Mouse (Mus musculus) forebrain, postnatal 0 days (tissue): ENCODE measurements at regions not wholly inside any gene's neighbourhood (a gene's known extent, or its start where the extent isn't known, plus 50 kb on each side); places are given as distances from the start of the nearest gene placed in this dataset.

Source experiments
- ATAC-seq: fragments of 200-750 bp; cut with Nextera tagmentation; 2 replicates; pipeline ENCODE4 v1.8.0; 2017; ENCODE audit warnings: mild to moderate bottlenecking, moderate library complexity
- DNase-seq: peaks from one replicate; pipeline ENCODE4 v3.0.0-alpha.2; 2015
- H3K27ac ChIP-seq: fragments of 300-500 bp; sonication (generic); 2 replicates; pipeline ENCODE4 v1.5.1; 2014; ENCODE audit warnings: low read depth, mild to moderate bottlenecking, antibody characterized with exemption, low read length, moderate library complexity, mixed read lengths
- H3K27me3 ChIP-seq: fragments of 300-500 bp; sonication (generic); 2 replicates; pipeline ENCODE4 v1.6.1; 2014; ENCODE audit warnings: mild to moderate bottlenecking, low read length, mixed read lengths; ENCODE audit not compliant: insufficient read depth
- H3K36me3 ChIP-seq: fragments of 300-500 bp; sonication (generic); 2 replicates; pipeline ENCODE4 v1.6.1; 2014; ENCODE audit warnings: mild to moderate bottlenecking, moderate library complexity; ENCODE audit not compliant: insufficient read depth
- H3K4me1 ChIP-seq: fragments of 300-500 bp; sonication (generic); 2 replicates; pipeline ENCODE4 v1.6.1; 2014; ENCODE audit warnings: antibody characterized with exemption; ENCODE audit not compliant: insufficient read depth
- H3K4me2 ChIP-seq: fragments of 300-500 bp; sonication (generic); 2 replicates; pipeline ENCODE4 v1.6.1; 2014; ENCODE audit warnings: low read depth, mild to moderate bottlenecking, moderate library complexity
- H3K4me3 ChIP-seq: fragments of 300-500 bp; sonication (generic); 2 replicates; pipeline ENCODE4 v1.5.1; 2014; ENCODE audit warnings: low read depth, low read length, mixed read lengths
- H3K9ac ChIP-seq: fragments of 300-500 bp; sonication (generic); 2 replicates; pipeline ENCODE4 v1.6.1; 2014; ENCODE audit warnings: mild to moderate bottlenecking
- H3K9me3 ChIP-seq: fragments of 300-500 bp; sonication (generic); 2 replicates; pipeline ENCODE4 v1.6.1; 2016; ENCODE audit warnings: low read length
- CTCF ChIP-seq: sonication (generic); IDR thresholded peaks from 2 replicates; pipeline ENCODE4 v1.5.1; 2016; ENCODE audit warnings: antibody characterized with exemption, control low read depth, low read depth
- WGBS: fragments of 180-500 bp; shearing (Covaris S2); extraction: QIAGEN DNeasy Blood & Tissue Kit; methylation state at CpG from one replicate; pipeline ENCODE4 v1.1.7; 2014; 5-methylcytosine and 5-hydroxymethylcytosine counted together

DNA sequence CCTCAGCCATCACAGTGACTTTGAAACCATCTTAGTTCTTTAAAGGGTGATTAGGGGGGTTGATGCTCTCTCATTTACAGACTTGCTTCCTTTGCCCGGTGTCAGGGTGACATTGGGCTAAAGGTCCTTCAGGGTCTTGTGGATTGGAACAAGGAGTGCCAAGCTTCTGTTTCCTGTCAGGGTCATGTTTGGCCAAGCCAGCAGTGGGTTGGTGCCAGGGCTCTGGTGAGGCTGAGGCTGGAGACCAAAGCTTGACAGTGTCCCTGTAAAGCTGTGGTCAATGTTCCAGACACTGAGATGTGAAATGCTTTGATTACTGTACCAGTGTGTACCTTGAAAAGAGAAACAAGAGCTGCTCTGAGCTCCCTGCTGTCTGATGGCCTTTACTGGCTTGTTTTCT lies 150.8 kb upstream of the Fam3c start:
- Histone ChIP-seq H3K9me3 (no peaks in the 10 kb centered on the region), H3K9ac (no peak overlapping the region), H3K4me1 (no peaks in the 10 kb centered on the region), H3K4me3 (no peak overlapping the region), H3K27ac (no peak overlapping the region), H3K27me3 (no peaks in the 10 kb centered on the region), H3K36me3 (no peaks in the 10 kb centered on the region), H3K4me2 (no peak overlapping the region)
- ATAC-seq (no peak; the same call in 1 of the 2 replicates), DNase-seq (no peak)
- TF ChIP-seq CTCF: no peak
- 88% methylated on average over 1 of the region's 1 CpGs for WGBS

DNA sequence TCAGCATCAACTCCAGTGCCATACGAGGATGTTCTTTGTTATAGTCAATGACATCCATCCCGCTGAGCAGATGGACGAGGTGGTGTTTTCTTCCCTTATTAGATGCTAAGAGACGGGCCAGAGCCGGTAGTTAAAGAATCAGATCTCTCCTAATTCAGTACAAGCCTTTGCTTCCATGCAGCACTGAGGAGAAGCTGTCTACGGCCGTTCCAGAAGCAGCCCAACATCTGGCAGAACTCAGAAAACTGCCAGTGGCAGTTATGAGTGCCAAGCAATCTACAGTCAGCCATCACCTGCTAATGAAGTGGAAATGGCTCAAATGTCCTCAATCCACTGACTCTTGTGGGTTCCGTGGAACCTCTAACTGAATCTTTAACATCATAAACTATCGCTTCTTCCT lies 141.3 kb upstream of the Fam3c start:
- no peaks in the 10 kb centered on the region for H3K36me3 ChIP-seq
- no peak overlapping the region for H3K9ac ChIP-seq
- H3K27me3 ChIP-seq: no peaks in the 10 kb centered on the region
- H3K4me3 ChIP-seq: no peak overlapping the region
- DNase-seq: no peak
- no peak for TF ChIP-seq CTCF
- H3K4me1 ChIP-seq: no peaks in the 10 kb centered on the region
- H3K27ac ChIP-seq: no peak overlapping the region
- H3K9me3 ChIP-seq: no peaks in the 10 kb centered on the region
- no peak for ATAC-seq
- H3K4me2 ChIP-seq: no peak overlapping the region
- WGBS: 77% methylated on average over 9 of the region's 9 CpGs

DNA sequence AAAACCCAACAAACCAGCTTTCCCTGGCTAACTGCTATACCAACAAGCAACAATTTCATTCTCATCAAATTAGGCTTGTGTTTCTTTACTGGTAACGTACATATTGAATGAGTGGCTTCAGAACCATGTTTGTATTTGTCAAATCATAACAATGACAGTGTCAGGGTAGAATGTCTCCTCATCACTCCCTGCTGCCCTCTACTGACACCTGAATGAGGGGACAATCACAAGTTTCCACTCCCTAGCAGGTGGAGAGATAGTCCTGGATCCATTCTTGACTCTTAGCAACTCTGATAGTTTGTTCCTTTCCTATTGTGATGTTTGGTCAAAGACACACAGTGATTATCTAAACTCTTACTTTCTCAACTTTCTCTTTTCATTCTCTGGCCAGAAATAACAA lies 140.4 kb upstream of the Fam3c start:
- Histone ChIP-seq H3K9ac (no peak overlapping the region), H3K27me3 (no peaks in the 10 kb centered on the region), H3K9me3 (no peaks in the 10 kb centered on the region), H3K27ac (no peak overlapping the region), H3K4me2 (no peak overlapping the region), H3K36me3 (no peaks in the 10 kb centered on the region), H3K4me3 (no peak overlapping the region), H3K4me1 (no peaks in the 10 kb centered on the region)
- WGBS: 89% methylated on average over 1 of the region's 1 CpGs
- DNase-seq (no peak), ATAC-seq (no peak)
- no peak for TF ChIP-seq CTCF

DNA sequence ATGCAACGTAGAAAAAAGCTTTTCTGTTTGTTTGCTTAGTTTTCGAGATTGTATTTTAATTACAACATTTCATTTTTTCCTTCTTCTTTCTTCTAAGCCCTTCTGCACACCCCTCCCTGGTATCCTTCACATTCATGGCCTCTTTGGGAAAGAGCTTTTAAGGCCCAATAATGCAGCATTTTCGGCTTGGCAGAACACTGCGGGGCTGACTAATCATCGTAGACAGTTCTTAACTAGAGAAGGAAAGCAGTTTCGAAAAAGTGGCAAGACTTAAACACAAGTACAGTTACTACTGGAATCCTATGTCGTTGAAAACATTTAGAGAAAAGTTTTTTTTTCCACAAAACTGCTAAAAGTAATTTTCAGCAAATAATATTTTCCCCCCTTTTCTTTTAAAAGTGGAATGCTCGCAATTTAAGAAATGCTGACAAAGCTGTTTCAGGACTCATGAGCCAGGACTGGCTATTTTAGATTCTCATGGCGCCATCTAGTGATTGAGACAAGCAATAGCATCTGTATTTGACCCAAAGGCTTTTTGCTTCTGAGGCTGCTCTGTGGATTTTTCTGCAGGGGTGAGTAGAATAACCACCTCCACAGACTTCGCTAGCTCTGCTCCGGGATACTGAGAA lies 137.7 kb upstream of the Fam3c start:
- no peaks in the 10 kb centered on the region for H3K4me1 ChIP-seq
- peak; percentile 78 for DNase-seq
- H3K9me3 ChIP-seq: no peaks in the 10 kb centered on the region
- H3K27ac ChIP-seq: no peak overlapping the region
- H3K4me3 ChIP-seq: no peak overlapping the region
- WGBS: 33% methylated on average over 11 of the region's 11 CpGs
- H3K36me3 ChIP-seq: no peaks in the 10 kb centered on the region
- peak; percentile 80 for TF ChIP-seq CTCF
- ATAC-seq: peak; percentile 82
- H3K9ac ChIP-seq: no peak overlapping the region
- H3K27me3 ChIP-seq: no peaks in the 10 kb centered on the region
- no peak overlapping the region for H3K4me2 ChIP-seq

DNA sequence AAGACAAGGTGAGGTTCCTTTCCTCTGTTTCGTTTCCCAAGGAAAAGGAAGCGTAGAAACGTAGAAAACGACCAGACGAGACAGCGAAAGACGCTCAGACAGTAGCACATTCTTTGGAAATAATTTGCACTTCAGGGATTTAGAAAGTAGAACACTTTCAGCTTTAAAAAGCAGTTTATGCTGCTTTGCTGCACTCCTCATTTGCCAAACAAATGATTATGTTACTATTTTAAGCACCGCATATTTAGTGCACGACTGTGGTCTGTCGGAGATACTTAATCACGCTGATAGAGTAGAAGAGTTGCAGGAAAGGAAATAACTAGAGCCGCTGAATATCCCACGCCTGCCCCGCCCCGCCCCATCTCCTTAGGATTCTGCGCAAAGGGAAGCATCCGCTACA lies 136.9 kb upstream of the Fam3c start:
- no peak for TF ChIP-seq CTCF
- no peak overlapping the region for H3K4me3 ChIP-seq
- no peak for ATAC-seq
- H3K4me1 ChIP-seq: no peaks in the 10 kb centered on the region
- no peaks in the 10 kb centered on the region for H3K27me3 ChIP-seq
- no peak for DNase-seq
- no peak overlapping the region for H3K4me2 ChIP-seq
- H3K27ac ChIP-seq: no peak overlapping the region
- H3K9ac ChIP-seq: no peak overlapping the region
- 75% methylated on average over 17 of the region's 17 CpGs for WGBS
- H3K36me3 ChIP-seq: no peaks in the 10 kb centered on the region
- H3K9me3 ChIP-seq: no peaks in the 10 kb centered on the region

DNA sequence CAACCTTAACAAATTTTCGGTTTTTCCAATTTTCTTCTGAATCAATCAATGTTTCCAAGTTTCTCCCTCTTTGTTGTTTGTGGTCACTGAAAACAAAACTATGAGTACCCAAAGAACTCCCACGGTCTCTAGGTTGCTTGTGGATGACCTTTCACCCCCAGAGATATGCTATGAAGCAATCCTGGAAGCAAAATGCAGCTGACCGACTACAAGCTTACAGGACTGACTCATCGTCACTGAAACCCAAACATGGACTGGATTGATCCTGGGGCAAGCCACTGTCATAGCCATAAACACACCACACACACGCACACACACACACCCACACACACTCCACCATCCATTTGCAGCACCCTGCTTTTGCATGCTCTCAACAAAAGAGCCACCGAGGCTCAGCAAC lies 134.7 kb upstream of the Fam3c start:
- H3K27ac ChIP-seq: no peak overlapping the region
- no peak overlapping the region for H3K4me2 ChIP-seq
- H3K27me3 ChIP-seq: no peaks in the 10 kb centered on the region
- 90% methylated on average over 6 of the region's 6 CpGs for WGBS
- H3K4me3 ChIP-seq: no peak overlapping the region
- TF ChIP-seq CTCF: no peak
- no peaks in the 10 kb centered on the region for H3K36me3 ChIP-seq
- H3K9me3 ChIP-seq: no peaks in the 10 kb centered on the region
- no peak overlapping the region for H3K9ac ChIP-seq
- DNase-seq (no peak), ATAC-seq (no peak)
- no peaks in the 10 kb centered on the region for H3K4me1 ChIP-seq

DNA sequence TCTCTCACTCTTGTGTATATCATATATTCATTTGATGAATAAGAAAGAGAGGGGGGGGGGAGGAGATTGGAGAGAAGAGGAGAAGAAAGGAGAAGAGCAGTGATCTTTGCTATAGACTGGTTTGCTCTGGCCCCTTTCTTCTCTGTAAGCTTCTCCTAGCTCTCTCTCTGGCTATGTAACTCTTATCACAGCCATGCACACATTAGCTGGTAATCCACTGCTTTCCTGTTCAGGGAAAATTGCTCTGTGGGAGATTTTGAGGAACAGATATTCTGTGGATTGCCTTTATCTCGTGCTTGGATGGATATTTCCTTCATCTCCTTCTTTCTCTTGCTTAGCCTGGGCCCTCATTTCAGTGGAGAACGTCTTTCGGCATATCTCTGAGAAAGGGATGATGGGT lies 131.4 kb upstream of the Fam3c start:
- TF ChIP-seq CTCF: no peak

More for the DNA sequence above, 131.4 kb upstream of the Fam3c start:
- no peak for ATAC-seq
- WGBS: 82% methylated on average over 3 of the region's 3 CpGs
- no peaks in the 10 kb centered on the region for H3K9me3 ChIP-seq
- H3K4me3 ChIP-seq: no peak overlapping the region
- H3K36me3 ChIP-seq: no peaks in the 10 kb centered on the region
- no peak for DNase-seq
- H3K4me1 ChIP-seq: no peaks in the 10 kb centered on the region
- H3K4me2 ChIP-seq: no peak overlapping the region
- no peak overlapping the region for H3K27ac ChIP-seq
- no peak overlapping the region for H3K9ac ChIP-seq
- H3K27me3 ChIP-seq: no peaks in the 10 kb centered on the region
